Mouse (Mus musculus) layer of hippocampus, adult 18-20 months (tissue): ENCODE measurements around the gene Ism2. TPM values are rescaled to one million over a fixed set of nuclear protein-coding genes. Genes with fewer than 3 reads are reported as not detected.

Experiments
- DNase-seq, 2 experiments: peaks; one replicate each; pipeline ENCODE4 v3.0.0; 2022; ENCODE audit warnings: low spot score in 2 of 2
- microRNA-seq, 2 experiments: library from miRNA; unstranded; fragments of <30 nt; microRNA quantifications; one replicate each; pipeline ENCODE4 v1.2.0; 2021
- total RNA-seq, 2 experiments: library from RNA; stranded (reverse); gene quantifications; 2 replicates each; pipeline ENCODE4 v1.2.3; 2021

The Ism2 gene
- total RNA-seq, 2 experiments from 2014 or later, result 0.20 TPM; not detected in 1

GRCm38 (mm10) chr12:87236882-87237483 is 62.5 kb downstream of the Ism2 start:
- no peak for DNase-seq

GRCm38 (mm10) chr12:87230379-87230895 is 69.1 kb downstream of the Ism2 start:
- DNase-seq, result no peak

- no peak for DNase-seq
Measured at GRCm38 (mm10) chr12:87229633-87230032, 69.9 kb downstream of the Ism2 start.

Small RNAs within 50 kb of the gene (microRNA-seq; reads per million reads assigned to microRNA genes)
- gene Gm47293, result 0 reads per million in 2 experiments

Other genes starting within 250 kb of the Ism2 start
- gene Ngb, start 197.2 kb downstream of the Ism2 start, total RNA-seq, result 1 to 10 TPM; 2.5 to 3.0 TPM
- gene Gstz1, start 152.5 kb downstream of the Ism2 start, total RNA-seq, result 10 to 100 TPM; 47.1 to 50.3 TPM
- 10 to 100 TPM; 15.2 to 16.7 TPM for gene Pomt2, start 151.7 kb downstream of the Ism2 start, total RNA-seq
- gene Samd15, start 100.0 kb downstream of the Ism2 start, total RNA-seq, result 1 to 10 TPM; 3.2 to 3.4 TPM
- 10 to 100 TPM; 28.6 to 29.4 TPM for gene Tmed8, start 99.3 kb downstream of the Ism2 start, total RNA-seq
- 1 to 10 TPM; 2.2 to 2.5 TPM for gene Noxred1, start 61.0 kb downstream of the Ism2 start, total RNA-seq
- gene Vipas39, start 33.4 kb downstream of the Ism2 start, total RNA-seq, result 10 to 100 TPM; 51.8 to 52.9 TPM
- gene Ahsa1, start 33.2 kb downstream of the Ism2 start, total RNA-seq, result 100 to 1,000 TPM; 192 to 196 TPM
- gene Sptlc2, start 88.7 kb upstream of the Ism2 start, total RNA-seq, result 10 to 100 TPM; 24.6 to 40.9 TPM
- gene Slirp, start 144.2 kb upstream of the Ism2 start, total RNA-seq, result 10 to 100 TPM; 94.4 to 97.2 TPM
- 10 to 100 TPM; 19.4 to 21.0 TPM for gene Alkbh1, start 144.3 kb upstream of the Ism2 start, total RNA-seq
- gene Snw1, start 172.6 kb upstream of the Ism2 start, total RNA-seq, result 10 to 100 TPM; 62.3 to 68.8 TPM
- gene Gm5788, start 195.0 kb upstream of the Ism2 start, total RNA-seq, result not detected
- gene Gm8300, start 214.6 kb upstream of the Ism2 start, total RNA-seq, result not detected